Mouse (Mus musculus) olfactory bulb, adult 2 months (tissue): ENCODE measurements around the gene Rpn2.

Experiments
- CTCF ChIP-seq: fragments of 200-500 bp; IDR thresholded peaks from 2 replicates; pipeline ENCODE4 v1.5.1; 2012; ENCODE audit warnings: low read depth, mild to moderate bottlenecking, low read length, moderate library complexity; ENCODE audit not compliant: insufficient read depth
- POLR2A ChIP-seq: fragments of 200-500 bp; IDR thresholded peaks from 2 replicates; pipeline ENCODE4 v1.6.1; 2012; ENCODE audit warnings: mild to moderate bottlenecking, low read depth, low read length, moderate library complexity; ENCODE audit not compliant: insufficient read depth

DNA sequence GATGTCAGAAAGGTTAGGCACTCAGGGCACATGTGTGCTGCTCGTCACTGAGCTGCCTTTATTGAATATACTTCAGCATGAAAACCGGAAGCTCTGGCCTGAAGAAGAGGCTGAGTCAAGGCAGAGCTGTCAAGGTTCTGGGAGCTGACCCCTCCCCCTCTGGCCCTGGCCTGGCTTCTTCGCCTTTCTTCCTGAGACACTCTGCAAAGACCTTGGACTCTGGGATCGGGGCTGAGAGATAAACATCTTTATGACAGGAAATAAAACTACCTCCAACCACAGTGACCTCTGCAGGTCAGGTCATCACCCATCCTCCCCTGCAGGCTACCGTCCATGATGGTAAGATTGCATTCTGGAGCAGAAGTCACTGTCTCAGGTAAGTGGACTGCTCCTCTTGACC is 33.8 kb upstream of the Rpn2 start:
- TF ChIP-seq CTCF = no peak
- no peak for TF ChIP-seq POLR2A
